Mouse (Mus musculus) myocyte (in vitro differentiated cells): ENCODE measurements around the gene Pym1.

Source experiments
- POLR2A ChIP-seq: IDR thresholded peaks from one replicate; pipeline ENCODE4 v1.6.1; 2011; ENCODE audit warnings: low read depth, mild to moderate bottlenecking, control low read depth, moderate library complexity; ENCODE audit not compliant: insufficient read length
- POLR2AphosphoS2 ChIP-seq: IDR thresholded peaks from one replicate; pipeline ENCODE4 v1.6.1; 2011; ENCODE audit warnings: low read depth, control low read depth; ENCODE audit not compliant: insufficient read length

GRCm38 (mm10) chr10:128743791-128744191, 3.9 kb upstream of the Pym1 start:
- TF ChIP-seq POLR2A = peak; percentile 71
- TF ChIP-seq POLR2AphosphoS2 = peak; percentile 58
